Mouse (Mus musculus): ENCODE data around the gene Kdm2b. TPM values are rescaled to one million over a fixed set of nuclear protein-coding genes. Genes with fewer than 3 reads are reported as not detected.
A peak's percentile ranks its signal among the peaks of the same experiment; 100 is the strongest.

The Kdm2b gene
- polyA plus RNA-seq, 1 experiment from 2014 or later = 108 TPM

DNA sequence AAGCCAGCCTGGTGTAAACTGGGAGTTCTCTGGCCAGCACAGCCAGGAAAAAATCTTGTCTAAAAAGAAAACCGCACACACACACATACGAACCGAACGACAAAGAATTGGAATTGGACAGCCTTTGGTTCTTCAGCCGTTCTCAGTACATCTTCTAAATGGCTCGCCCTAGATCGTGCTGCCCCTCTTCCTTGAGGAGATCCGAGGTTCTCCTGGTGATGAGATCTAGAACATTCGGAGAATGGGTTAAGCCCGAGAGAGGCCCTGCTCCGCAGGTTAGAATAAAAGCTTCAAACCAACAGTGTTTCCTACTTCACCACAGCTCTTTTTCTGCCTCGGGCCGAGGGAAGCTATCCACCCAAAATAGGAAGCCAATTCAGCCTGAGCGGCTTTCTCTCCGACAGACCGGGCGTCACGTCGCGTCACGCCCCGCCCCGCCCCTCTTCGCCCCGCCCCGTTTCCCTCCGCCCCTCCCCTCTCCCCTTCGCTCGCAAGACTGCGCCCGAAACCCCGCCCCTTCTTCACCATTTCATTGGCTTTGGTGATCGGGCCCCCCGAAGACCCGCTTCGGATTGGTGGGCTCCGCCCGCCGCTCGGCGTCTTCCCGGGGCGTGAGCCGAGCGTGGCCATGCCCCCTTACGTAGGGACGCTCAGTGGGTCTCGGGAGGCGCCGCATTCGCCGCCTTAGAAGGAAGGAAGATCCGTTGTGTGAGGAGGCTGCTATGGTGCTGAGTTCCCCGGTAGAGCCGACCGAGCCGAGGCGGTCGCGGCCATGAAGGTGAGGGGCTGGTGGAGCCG, 139.9 kb downstream of the Kdm2b start, which contains the start of gene Rnf34:
Gene Rnf34, plus strand, starts transcription at position 528 of the 798 bp plus-strand sequence.
- Histone ChIP-seq H3K4me1 (peaks cover 25% of the 10 kb centered on the region), H3K9ac (peak within 1 kb of the TSS; percentile 96), H3K4me3 (peak within 1 kb of the TSS; percentile 80), H3K4me2 (peak within 1 kb of the TSS; percentile 95), H3K9me3 (replicated peaks) (no peaks in the 10 kb centered on the region), H3K36me3 (ENCODE audit: poor library complexity, severe bottlenecking) (no peaks in the 10 kb centered on the region), H3K27me3 (no peaks in the 10 kb centered on the region), H3K27ac (peak within 1 kb of the TSS; percentile 93)
- peak; percentile 100 for ATAC-seq
- WGBS = under 1% methylated on average over 59 of the region's 61 CpGs

DNA sequence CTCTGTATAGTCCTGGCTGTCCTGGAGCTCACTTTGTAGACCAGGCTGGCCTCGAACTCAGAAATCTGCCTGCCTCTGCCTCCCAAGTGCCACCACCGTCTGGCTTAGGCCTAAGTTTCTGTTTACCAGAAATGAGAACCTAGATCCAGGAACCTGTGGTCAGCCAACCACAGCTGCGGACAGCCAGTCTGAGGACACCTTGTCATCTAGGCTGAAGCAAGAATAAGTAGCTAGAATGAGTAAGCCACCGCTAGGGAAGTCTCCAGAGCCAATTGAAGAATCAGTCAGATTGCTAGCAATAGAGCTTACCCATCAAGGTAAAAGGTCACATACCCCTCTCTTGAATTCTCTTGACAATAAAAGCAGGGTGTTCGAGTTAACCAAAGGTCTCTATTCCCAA, 145.8 kb downstream of the Kdm2b start:
- no peaks in the 10 kb centered on the region for H3K27me3 ChIP-seq
- no peak overlapping the region for H3K9ac ChIP-seq
- no peak overlapping the region for H3K27ac ChIP-seq
- H3K36me3 ChIP-seq (ENCODE audit: poor library complexity, severe bottlenecking) = no peaks in the 10 kb centered on the region
- H3K9me3 ChIP-seq (replicated peaks) = no peaks in the 10 kb centered on the region
- WGBS = 94% methylated on average over 5 of the region's 5 CpGs
- no peak overlapping the region for H3K4me3 ChIP-seq
- H3K4me1 ChIP-seq = 0 out of 2 replicates have a peak, but pooled peaks cover 4% of the 10 kb centered on the region
- H3K4me2 ChIP-seq = no peak overlapping the region
- ATAC-seq = no peak

DNA sequence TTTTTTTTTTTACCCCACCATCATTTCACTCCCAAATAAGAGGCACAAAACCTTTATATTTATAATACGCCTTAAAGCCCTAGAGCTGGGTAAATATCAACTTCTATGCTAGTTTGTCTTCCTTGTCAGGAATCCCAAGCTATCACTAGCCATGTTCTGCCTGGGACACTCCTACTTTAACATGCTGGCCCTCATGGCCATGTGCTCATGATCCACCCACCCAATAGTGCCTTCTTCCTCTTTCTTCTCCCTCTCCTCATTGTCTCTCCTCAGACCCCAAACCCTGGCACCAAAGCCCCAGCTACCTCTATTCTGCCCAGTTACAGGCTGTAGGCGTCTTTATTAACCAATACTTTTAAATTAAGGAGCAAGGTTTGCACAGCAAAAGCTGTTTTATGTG, 148.5 kb downstream of the Kdm2b start:
- Histone ChIP-seq H3K4me3 (no peak overlapping the region), H3K4me2 (no peak overlapping the region), H3K27me3 (no peaks in the 10 kb centered on the region), H3K4me1 (no peaks in the 10 kb centered on the region), H3K9ac (no peak overlapping the region), H3K36me3 (ENCODE audit: poor library complexity, severe bottlenecking) (no peaks in the 10 kb centered on the region), H3K9me3 (replicated peaks) (no peaks in the 10 kb centered on the region), H3K27ac (no peak overlapping the region)
- no peak for ATAC-seq
- WGBS = 88% methylated on average over 2 of the region's 2 CpGs

DNA sequence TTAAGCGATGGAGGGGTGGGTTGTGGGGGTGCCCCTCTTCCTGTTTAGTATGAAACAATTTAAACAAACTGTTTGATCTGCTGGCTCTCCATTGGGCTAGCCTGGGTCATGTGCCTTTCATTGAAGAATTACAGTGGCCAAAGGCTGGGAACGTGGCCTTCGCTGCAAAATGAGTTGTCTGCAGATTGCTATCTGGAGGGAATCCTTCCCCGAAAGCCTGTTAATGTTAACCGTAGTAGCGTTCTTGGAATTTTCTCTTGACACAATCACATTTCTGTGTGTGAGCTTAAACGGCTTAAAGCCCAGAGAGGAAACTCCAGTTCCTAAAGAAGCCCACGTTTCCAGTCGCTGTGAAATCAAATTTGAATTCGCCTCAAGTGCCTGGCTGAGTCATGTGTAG, 156.6 kb downstream of the Kdm2b start:
- WGBS = 87% methylated on average over 10 of the region's 10 CpGs
- H3K27ac ChIP-seq = no peak overlapping the region

DNA sequence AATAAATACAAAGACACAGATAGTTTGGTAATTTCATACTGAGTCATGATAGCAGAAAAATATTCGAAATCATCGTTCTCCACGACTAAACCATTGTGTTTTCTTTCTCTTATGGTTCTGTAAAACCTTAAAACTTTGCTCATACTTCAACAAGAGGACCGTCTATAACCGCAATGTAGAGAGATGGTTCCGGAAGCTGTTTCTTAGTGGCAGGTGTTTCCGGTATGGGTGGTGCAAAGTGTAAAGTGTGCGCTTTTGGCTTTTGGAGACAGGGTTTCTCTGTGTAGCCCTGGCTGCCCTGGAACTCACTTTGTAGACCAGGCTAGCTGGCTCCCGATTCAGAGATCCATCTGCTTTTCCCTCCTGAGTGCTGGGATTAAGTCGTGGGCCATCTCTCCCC, 157.1 kb downstream of the Kdm2b start:
- 88% methylated on average over 10 of the region's 10 CpGs for WGBS
- Histone ChIP-seq H3K4me1 (no peaks in the 10 kb centered on the region), H3K9me3 (replicated peaks) (no peaks in the 10 kb centered on the region), H3K27me3 (no peaks in the 10 kb centered on the region), H3K27ac (no peak overlapping the region), H3K9ac (no peak overlapping the region), H3K4me3 (no peak overlapping the region), H3K36me3 (ENCODE audit: poor library complexity, severe bottlenecking) (no peaks in the 10 kb centered on the region), H3K4me2 (no peak overlapping the region)
- no peak for ATAC-seq

More for the DNA sequence above, 156.6 kb downstream of the Kdm2b start:
- Histone ChIP-seq H3K36me3 (ENCODE audit: poor library complexity, severe bottlenecking) (no peaks in the 10 kb centered on the region), H3K4me3 (no peak overlapping the region), H3K27me3 (no peaks in the 10 kb centered on the region), H3K9me3 (replicated peaks) (no peaks in the 10 kb centered on the region), H3K4me1 (no peaks in the 10 kb centered on the region), H3K9ac (no peak overlapping the region), H3K4me2 (no peak overlapping the region)
- no peak for ATAC-seq

DNA sequence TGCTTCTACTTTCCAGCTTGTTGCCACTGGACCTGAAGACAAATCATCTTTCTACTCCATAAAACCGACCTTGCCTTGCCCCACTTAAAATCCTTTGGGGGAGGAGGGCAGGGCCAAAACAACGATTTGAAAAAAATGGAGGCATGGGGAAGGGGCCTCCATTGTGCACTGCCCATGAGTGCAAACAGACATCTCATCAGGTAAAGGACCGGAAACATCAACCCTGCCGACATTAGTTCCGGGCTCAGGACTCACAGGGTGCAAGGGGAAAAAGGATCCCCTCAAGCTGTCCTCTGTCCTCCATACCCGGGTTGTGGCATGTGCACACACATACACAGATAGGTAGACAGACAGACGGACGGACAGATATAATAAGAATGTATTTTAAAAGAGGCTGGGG, 164.5 kb downstream of the Kdm2b start:
- 78% methylated on average over 8 of the region's 8 CpGs for WGBS
- Histone ChIP-seq H3K4me1 (peaks cover 3% of the 10 kb centered on the region), H3K9ac (no peak overlapping the region), H3K27me3 (no peaks in the 10 kb centered on the region), H3K4me2 (no peak overlapping the region), H3K27ac (no peak overlapping the region), H3K36me3 (ENCODE audit: poor library complexity, severe bottlenecking) (no peaks in the 10 kb centered on the region), H3K4me3 (no peak overlapping the region), H3K9me3 (replicated peaks) (no peaks in the 10 kb centered on the region)
- no peak for ATAC-seq

DNA sequence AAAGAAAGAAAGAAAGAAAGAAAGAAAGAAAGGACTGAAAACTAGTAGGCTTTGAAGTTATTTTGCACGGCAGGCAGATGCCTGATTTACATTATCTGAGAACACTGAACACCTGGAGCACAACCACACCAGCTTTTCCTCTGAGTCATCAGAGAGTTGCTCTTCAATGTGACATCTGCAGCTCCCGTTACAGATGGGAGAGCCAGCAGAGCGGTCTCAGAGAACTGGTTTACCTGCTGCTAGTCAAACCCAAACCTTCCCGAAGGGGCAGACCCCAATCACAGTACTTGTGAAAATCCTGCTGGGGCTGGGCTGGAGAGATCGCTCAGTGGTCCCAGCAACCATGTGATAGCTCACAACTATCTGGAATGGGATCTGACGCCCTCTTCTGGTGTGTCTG, 165.2 kb downstream of the Kdm2b start:
- Histone ChIP-seq H3K4me1 (peaks cover 9% of the 10 kb centered on the region), H3K27ac (no peak overlapping the region), H3K9ac (no peak overlapping the region), H3K9me3 (replicated peaks) (no peaks in the 10 kb centered on the region), H3K27me3 (no peaks in the 10 kb centered on the region), H3K36me3 (ENCODE audit: poor library complexity, severe bottlenecking) (peaks cover under 1% of the 10 kb centered on the region; the same call in 1 of the 2 replicates), H3K4me3 (no peak overlapping the region), H3K4me2 (no peak overlapping the region)
- WGBS = 71% methylated on average over 6 of the region's 6 CpGs
- no peak for ATAC-seq

DNA sequence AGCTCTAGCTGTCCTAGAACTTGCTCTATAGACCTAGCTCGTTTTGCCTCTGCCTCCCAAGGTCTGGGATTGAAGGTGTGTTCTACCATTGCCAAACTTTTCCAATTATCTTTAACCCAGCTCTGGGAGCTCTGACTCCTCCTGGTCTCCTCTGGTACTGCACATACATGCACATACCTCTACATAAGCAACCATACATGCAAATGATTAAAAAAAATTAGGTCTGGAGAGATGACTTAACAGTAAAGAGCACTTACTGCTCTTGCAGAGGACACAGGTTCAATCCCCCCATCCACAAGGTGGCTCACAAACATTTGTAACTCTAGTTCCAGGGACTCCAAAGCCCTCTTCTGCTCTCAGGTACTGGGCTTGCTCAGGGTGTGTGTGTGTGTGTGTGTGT, 165.6 kb downstream of the Kdm2b start:
- Histone ChIP-seq H3K4me3 (no peak overlapping the region), H3K36me3 (ENCODE audit: poor library complexity, severe bottlenecking) (peaks cover 5% of the 10 kb centered on the region), H3K27me3 (no peaks in the 10 kb centered on the region), H3K27ac (no peak overlapping the region), H3K9ac (no peak overlapping the region), H3K4me1 (peaks cover 13% of the 10 kb centered on the region), H3K4me2 (no peak overlapping the region), H3K9me3 (replicated peaks) (no peaks in the 10 kb centered on the region)
- no peak for ATAC-seq
- 82% methylated on average over 1 of the region's 1 CpGs for WGBS

DNA sequence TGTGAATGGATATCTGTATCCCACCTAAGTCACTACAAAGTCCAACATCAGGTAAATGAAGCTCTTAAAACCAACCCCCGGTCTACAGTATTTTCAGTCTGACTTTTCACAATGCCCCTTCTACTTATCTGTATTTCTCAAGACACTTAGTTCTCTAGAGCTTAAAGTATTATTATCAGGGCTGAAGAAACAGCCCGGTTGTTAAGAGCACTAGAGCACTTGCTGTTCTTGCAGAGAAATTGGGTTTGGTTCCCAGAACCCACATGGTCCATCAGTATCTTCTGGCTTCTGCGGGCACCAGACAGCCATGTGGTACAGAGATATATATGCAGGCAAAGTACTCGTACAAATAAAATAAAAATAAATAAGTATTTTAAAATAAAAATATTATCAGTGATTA, 167.2 kb downstream of the Kdm2b start:
- WGBS = 91% methylated on average over 4 of the region's 4 CpGs
- Histone ChIP-seq H3K4me3 (no peak overlapping the region), H3K9me3 (replicated peaks) (no peaks in the 10 kb centered on the region), H3K27me3 (no peaks in the 10 kb centered on the region), H3K27ac (no peak overlapping the region), H3K4me2 (no peak overlapping the region), H3K9ac (no peak overlapping the region), H3K4me1 (peaks cover 13% of the 10 kb centered on the region), H3K36me3 (ENCODE audit: poor library complexity, severe bottlenecking) (peaks cover 19% of the 10 kb centered on the region)
- ATAC-seq = no peak

DNA sequence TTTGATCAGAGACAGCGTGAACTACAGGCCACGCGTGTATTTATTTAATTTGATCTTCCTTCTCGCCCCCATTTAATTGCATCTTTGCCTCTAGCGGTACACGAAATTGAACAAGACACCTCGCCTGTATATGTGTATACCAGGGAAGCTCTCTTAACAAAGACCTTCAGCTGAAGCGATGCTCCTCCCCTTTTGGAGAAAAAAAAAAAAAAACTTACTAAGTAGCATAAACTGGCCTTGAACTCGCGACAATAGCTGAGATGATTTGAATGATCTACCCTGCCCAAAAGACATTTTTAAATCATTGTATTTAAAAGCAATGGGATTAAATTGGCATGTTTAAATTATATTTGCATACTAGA, 168.1 kb downstream of the Kdm2b start:
- under 1% methylated on average over 10 of the region's 10 CpGs for WGBS
- peak overlapping the region; percentile 61 for H3K9ac ChIP-seq
- peak; percentile 71 for ATAC-seq
- peaks cover 28% of the 10 kb centered on the region for H3K36me3 ChIP-seq (ENCODE audit: poor library complexity, severe bottlenecking)
- no peaks in the 10 kb centered on the region for H3K9me3 ChIP-seq (replicated peaks)
- H3K27ac ChIP-seq = peak overlapping the region; percentile 92
- H3K4me3 ChIP-seq = peak overlapping the region; percentile 78
- no peaks in the 10 kb centered on the region for H3K27me3 ChIP-seq
- peak overlapping the region; percentile 64 for H3K4me2 ChIP-seq
- peaks cover 13% of the 10 kb centered on the region for H3K4me1 ChIP-seq

DNA sequence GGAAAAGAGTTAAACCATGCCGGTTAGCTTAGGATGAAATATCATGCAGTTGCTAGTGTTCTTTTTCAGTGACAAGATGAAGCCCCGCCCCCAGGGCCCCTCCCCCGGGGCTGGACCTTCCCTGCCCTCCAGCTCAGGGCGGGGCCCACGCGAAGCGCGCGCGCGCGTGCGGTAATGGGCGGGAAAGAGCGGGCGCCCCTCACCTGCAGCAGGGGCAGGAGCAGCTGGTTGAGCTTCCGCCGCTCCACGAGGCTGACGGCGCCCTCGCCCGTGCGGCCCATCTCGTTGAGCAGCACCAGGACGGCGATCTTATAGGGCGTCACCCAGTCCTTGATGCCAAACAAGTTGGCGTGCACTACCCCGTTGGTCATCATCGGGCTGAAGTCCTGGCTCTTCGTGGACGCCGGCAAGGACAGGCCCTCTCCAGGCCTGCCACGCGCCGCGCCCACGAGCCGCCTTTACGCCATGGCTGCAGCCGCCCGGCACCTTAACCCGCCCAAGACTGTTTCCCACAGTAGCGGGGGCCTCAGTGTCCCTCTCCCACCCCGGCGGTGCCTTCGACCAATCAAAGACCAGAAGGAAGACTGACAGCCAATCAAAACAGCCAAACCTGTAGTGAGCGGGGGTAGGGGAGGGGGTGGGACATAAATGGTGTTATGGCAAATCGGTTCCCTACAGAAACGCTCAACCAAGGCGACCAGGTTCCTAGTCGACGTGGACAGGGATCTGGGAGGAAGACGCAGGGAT, 168.7 kb downstream of the Kdm2b start, which contains the start of gene Anapc5:
Gene Anapc5, minus strand, starts transcription at position 563 of the 747 bp plus-strand sequence.
- H3K27me3 ChIP-seq = no peaks in the 10 kb centered on the region
- WGBS = under 1% methylated on average over 55 of the region's 55 CpGs
- ATAC-seq = peak; percentile 100
- peak within 1 kb of the TSS; percentile 78 for H3K4me3 ChIP-seq
- H3K36me3 ChIP-seq (ENCODE audit: poor library complexity, severe bottlenecking) = peaks cover 33% of the 10 kb centered on the region
- H3K27ac ChIP-seq = peak within 1 kb of the TSS; percentile 92
- H3K4me2 ChIP-seq = peak within 1 kb of the TSS; percentile 64
- H3K9ac ChIP-seq = peak within 1 kb of the TSS; percentile 80
- H3K4me1 ChIP-seq = peaks cover 13% of the 10 kb centered on the region
- H3K9me3 ChIP-seq (replicated peaks) = no peaks in the 10 kb centered on the region
